Mouse (Mus musculus) CD4-positive, CD25-positive, alpha-beta regulatory T cell (primary cell): Measurements from ENCODE around the gene Fam149a. TPM values are rescaled to one million over a fixed set of nuclear protein-coding genes. Genes with fewer than 3 reads are reported as not detected.

Experiments used
- polyA plus RNA-seq: library from polyadenylated mRNA; unstranded; fragments of 100-300 nt; shearing (Covaris generic); gene quantifications from one replicate; pipeline ENCODE4 v1.2.1, GENCODE M21; 2017

The Fam149a gene
- polyA plus RNA-seq, result 0.06 TPM

GRCm38 (mm10) chr8:45381963-45382347 is at the start of gene Fam149a:
Fam149a (minus strand) TSS chr8:45382291.

GRCm38 (mm10) chr8:45410882-45411281 is 28.8 kb upstream of the Fam149a start, which contains the start of gene Tlr3:
Tlr3 (minus strand) TSS chr8:45411080.

GRCm38 (mm10) chr8:45332685-45333409 is 49.2 kb downstream of the Fam149a start, which contains the start of gene Cyp4v3:
Cyp4v3 (minus strand) TSS chr8:45333216.

GRCm38 (mm10) chr8:45308366-45308765 is 73.7 kb downstream of the Fam149a start, which contains the start of gene Gm45753:
Gm45753 (minus strand) TSS chr8:45308466.

GRCm38 (mm10) chr8:45294687-45295086 is 87.4 kb downstream of the Fam149a start, which contains the start of gene Klkb1:
Klkb1 (minus strand) TSS chr8:45294859.

Other genes starting within 250 kb of the Fam149a start
- gene F11, start 120.3 kb downstream of the Fam149a start, polyA plus RNA-seq, result not detected
- gene Klkb1, start 87.4 kb downstream of the Fam149a start, polyA plus RNA-seq, result 0.16 TPM
- not detected for gene Gm45753, start 73.8 kb downstream of the Fam149a start, polyA plus RNA-seq
- gene Cyp4v3, start 49.1 kb downstream of the Fam149a start, polyA plus RNA-seq, result 11.7 TPM
- gene Tlr3, start 28.8 kb upstream of the Fam149a start, polyA plus RNA-seq, result 0.19 TPM
- 0.26 TPM for gene Sorbs2, start 125.5 kb upstream of the Fam149a start, polyA plus RNA-seq